Mouse (Mus musculus): ENCODE results near the gene Tbc1d16. TPM values are rescaled to one million over a fixed set of nuclear protein-coding genes. Genes with fewer than 3 reads are reported as not detected.
A peak's percentile ranks its signal among the peaks of the same experiment; 100 is the strongest.

Gene Tbc1d16
- polyA plus RNA-seq, 1 experiment from 2014 or later: 16.1 TPM

DNA sequence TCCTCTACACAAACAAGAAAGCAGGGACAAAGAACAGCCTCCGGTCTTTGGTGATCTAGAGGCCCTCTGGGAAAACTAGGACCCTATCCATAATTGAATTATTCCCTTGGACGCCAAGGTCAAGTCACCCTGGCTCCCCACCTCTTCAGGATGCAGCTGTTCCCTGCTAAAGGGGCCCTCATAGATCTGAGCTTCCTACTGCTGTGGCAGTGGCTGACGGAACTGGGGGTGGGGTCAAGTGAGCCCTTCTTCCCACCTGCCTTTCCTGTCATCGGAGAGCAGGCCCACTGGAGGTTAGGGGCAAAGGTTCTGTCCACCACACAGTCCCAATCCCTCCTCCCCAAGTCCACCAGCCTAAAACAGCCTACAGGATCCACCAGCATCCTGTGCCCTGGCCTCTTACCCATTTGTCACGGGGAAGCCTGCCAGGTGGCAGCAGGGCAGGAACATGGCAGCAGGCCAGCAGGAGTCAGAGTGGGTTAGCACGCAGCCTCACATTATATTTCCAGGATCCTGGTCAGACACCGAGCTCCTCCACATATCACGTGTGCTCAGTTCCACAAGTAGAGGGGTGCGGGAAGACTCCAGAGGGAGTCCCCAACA lies 12.3 kb downstream of the Tbc1d16 start:
- H3K9me3 ChIP-seq (replicated peaks): no peaks in the 10 kb centered on the region
- H3K4me1 ChIP-seq (replicated peaks): peaks cover 76% of the 10 kb centered on the region
- peak overlapping the region; percentile 61 for H3K4me2 ChIP-seq
- peak overlapping the region; percentile 40; the same call in 1 of the 2 replicates for H3K9ac ChIP-seq
- WGBS: 30% methylated on average over 9 of the region's 9 CpGs
- peak overlapping the region; percentile 30; the same call in 1 of the 2 replicates for H3K4me3 ChIP-seq
- H3K27me3 ChIP-seq: no peaks in the 10 kb centered on the region
- H3K27ac ChIP-seq: peak overlapping the region; percentile 98
- no peaks in the 10 kb centered on the region for H3K36me3 ChIP-seq
- peak; percentile 8; the same call in 1 of the 2 replicates for ATAC-seq (replicated peaks; ENCODE audit: insufficient number of reproducible peaks, insufficient read depth, low FRiP score, low read depth)

DNA sequence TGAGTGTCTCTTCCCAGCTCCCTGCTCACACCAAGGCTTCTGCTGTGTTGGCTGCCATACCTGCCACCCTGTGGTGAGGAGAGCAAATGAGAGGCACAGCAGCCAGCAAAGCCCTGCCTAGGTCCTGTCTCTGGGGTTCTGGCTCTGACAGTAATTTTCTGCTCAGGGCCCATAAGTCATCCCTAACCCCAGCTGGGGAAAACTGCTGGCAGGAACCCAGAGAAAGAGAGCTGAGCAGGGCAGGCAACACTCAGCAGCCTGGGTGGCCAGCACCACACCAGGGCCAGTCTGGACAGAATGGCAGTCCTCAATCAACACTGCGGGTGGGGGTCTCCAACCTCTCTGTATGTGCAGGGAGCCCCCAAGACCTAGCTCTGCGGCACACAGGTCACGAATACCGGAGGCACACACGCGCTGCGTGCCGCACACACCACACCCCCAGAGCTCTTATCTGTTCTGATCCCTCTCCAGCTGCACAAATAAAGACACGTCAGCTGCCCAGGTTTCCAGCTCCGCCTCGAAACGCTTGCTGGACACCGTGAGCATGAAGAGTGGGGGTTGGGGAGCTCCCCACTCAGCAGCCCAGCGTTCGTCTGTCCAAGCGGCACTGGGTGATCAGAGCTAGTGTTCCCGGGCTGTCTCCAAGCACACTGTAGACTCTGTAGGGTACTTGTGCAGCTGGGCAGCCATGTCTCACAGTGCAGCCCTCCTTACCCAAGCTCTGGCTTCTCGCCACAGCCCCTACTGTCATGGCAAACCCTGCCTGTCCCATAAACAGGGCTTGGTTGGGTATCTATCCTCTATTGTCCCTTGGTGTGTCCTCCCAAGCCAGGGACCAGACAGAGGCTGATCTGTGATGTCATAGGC lies 13.0 kb downstream of the Tbc1d16 start:
- Histone ChIP-seq H3K36me3 (no peaks in the 10 kb centered on the region), H3K4me1 (replicated peaks) (peaks cover 81% of the 10 kb centered on the region), H3K27me3 (no peaks in the 10 kb centered on the region)

DNA sequence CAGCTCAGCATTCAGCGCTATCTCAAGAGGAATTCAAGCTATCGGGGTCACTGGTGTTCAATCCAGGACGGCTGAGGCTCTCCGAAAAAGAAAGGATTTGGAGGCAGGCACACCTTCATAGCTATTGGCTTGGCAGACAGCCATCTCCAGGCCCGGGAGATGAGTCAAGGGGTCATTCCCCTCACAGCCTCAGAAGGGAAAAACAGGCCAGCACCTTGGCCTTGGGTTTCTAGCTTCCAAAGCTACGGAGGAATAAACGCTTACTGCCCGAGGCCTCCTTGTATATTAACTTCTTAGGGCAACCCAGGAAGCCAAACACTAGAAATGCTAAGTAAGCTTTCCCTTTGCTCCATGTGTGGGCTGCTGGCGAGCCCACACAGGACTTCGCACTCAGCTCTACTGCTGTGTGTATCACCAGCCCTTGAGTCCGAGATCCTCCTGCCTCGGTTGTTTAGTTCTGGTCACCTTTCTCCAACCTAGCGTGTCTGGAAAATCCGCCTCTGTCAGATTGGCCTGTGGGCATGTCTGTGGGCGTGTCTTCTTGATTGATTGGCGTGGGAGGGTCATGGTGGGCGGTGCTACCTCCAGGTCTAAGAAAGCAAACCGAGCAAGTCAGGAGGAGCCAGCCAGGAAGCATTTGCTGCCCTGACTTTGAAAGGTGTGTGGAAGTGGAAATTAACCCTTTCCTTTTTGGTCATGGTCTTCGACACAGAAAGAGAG lies 15.0 kb downstream of the Tbc1d16 start:
- no peak overlapping the region for H3K9ac ChIP-seq
- H3K4me3 ChIP-seq: no peak overlapping the region
- no peaks in the 10 kb centered on the region for H3K9me3 ChIP-seq (replicated peaks)
- H3K27ac ChIP-seq: peak overlapping the region; percentile 44
- peaks cover 83% of the 10 kb centered on the region for H3K4me1 ChIP-seq (replicated peaks)
- 55% methylated on average over 19 of the region's 19 CpGs for WGBS
- peaks cover 5% of the 10 kb centered on the region; the same call in 1 of the 2 replicates for H3K36me3 ChIP-seq
- H3K27me3 ChIP-seq: no peaks in the 10 kb centered on the region
- ATAC-seq (replicated peaks; ENCODE audit: insufficient number of reproducible peaks, insufficient read depth, low FRiP score, low read depth): no peak
- no peak overlapping the region for H3K4me2 ChIP-seq

More for the DNA sequence above, 13.0 kb downstream of the Tbc1d16 start:
- 5% methylated on average over 18 of the region's 18 CpGs for WGBS
- peak; percentile 86 for ATAC-seq (replicated peaks; ENCODE audit: insufficient number of reproducible peaks, insufficient read depth, low FRiP score, low read depth)
- Histone ChIP-seq H3K4me3 (peak overlapping the region; percentile 30), H3K9me3 (replicated peaks) (no peaks in the 10 kb centered on the region), H3K4me2 (peak overlapping the region; percentile 61), H3K27ac (peak overlapping the region; percentile 98), H3K9ac (peak overlapping the region; percentile 40)

DNA sequence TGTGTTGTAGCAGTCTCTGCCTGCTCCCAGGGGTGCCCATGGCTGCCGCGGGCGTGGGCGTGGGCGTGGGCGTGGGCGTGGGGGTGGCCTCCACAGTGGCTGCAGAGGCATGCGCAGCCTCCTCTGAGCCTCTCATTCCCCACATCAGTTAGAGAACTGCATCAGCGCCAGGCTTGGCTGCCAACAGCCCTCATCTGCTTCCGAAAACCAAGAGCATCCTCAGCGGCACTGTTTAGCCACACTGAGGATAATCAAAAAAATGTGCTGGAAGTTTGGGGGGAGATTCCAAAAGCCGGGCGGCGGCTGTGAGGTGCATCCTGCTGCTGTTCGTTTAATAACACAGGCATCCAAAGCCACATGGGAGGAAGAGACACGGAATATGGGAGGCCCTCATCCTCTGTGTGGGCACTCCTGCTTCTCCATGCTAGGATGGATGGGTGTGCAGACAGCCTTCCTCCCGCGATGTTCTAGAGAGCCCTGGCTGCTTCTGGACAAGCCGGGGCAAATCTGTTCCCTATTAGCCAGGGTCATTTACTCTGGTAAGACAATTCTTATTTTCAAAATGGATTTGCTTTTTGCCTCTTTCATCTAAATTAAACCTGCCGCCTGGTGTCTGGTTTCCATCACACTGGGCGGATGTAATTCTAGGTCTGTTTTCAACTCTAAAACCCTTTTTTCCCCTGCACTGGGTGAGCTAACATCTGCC lies 16.5 kb downstream of the Tbc1d16 start:
- no peak for ATAC-seq (replicated peaks; ENCODE audit: insufficient number of reproducible peaks, insufficient read depth, low FRiP score, low read depth)
- Histone ChIP-seq H3K4me2 (no peak overlapping the region), H3K4me1 (replicated peaks) (peaks cover 73% of the 10 kb centered on the region), H3K27ac (no peak overlapping the region), H3K36me3 (peaks cover 18% of the 10 kb centered on the region; the same call in 1 of the 2 replicates), H3K9me3 (replicated peaks) (no peaks in the 10 kb centered on the region), H3K4me3 (no peak overlapping the region), H3K27me3 (no peaks in the 10 kb centered on the region), H3K9ac (no peak overlapping the region)
- 87% methylated on average over 21 of the region's 21 CpGs for WGBS

DNA sequence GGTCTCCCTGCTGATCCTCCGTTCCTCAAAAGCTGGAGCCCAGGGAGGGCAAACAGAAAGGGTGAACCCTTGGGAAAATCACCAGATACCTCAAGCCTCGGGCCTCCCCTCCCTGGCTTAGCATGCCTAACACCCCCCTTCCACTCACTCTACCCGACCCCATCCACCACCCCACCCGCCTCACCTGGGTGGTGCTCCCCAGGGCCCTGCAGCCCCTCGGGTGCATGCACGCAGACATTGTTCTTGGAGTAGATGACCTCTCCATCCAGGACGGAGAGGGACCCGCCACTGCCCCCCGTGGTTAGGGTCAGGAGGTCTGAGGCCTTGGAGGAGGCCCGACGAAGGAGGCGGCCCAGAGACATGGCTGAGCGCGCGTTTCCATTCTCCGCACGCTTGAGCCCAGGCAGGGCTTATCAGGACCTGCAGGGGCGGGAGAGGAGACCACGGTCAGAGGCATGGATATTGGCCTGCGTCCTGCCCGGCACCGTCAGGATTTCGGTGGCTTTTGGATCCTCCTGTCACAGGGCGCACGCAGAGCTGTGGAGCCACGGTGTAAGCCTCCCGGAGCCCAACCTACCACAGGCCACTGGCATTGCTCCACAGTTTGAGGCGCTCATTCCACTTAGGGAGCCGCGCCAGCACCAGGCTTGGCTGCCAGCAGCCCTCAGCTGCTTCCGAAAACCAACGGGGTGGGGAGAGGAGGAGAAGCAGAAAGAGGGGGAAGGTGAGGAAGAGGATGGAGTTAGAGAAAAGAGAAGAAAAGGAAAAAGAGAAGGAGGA lies 17.8 kb downstream of the Tbc1d16 start:
- WGBS: 43% methylated on average over 32 of the region's 32 CpGs
- no peak for ATAC-seq (replicated peaks; ENCODE audit: insufficient number of reproducible peaks, insufficient read depth, low FRiP score, low read depth)
- H3K36me3 ChIP-seq: peaks cover 22% of the 10 kb centered on the region; the same call in 1 of the 2 replicates
- H3K27ac ChIP-seq: 0 out of 2 replicates have a peak overlapping the region, but pooled peaks have one; percentile 12
- no peak overlapping the region for H3K4me3 ChIP-seq
- no peaks in the 10 kb centered on the region for H3K27me3 ChIP-seq
- peaks cover 61% of the 10 kb centered on the region for H3K4me1 ChIP-seq (replicated peaks)
- H3K4me2 ChIP-seq: peak overlapping the region; percentile 47
- H3K9ac ChIP-seq: 0 out of 2 replicates have a peak overlapping the region, but pooled peaks have one; percentile 1
- no peaks in the 10 kb centered on the region for H3K9me3 ChIP-seq (replicated peaks)

DNA sequence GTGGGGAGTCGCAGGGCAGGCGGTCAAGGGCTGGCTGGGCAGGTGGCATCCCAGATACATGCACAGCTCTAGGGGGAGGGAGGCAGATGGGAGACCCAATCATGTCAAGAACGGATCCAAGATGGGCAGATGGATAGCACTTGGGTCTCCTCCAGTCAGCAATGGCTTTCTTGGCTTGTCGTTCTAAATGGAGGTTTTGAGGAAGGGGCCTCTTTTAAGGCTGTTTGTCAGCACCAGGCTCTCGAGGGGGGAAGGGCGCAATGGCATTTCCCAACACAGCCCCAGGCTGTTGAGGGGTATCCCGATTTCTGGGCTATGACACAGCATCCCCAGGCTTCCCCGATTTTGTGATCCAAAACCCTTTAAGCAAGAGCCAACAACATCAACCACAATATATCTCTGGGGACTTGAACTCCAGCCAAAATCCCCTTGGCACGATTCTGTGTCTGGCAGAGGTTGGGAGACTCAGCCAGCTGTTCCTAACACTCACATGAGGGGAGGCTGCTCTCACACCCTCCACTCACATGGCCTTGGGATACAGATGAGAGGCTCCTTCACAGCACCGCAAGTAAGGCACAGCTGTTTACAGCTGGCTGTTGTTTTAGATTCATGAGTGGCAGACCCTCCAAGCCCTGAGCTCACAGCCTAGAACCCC lies 18.8 kb downstream of the Tbc1d16 start:
- H3K9ac ChIP-seq: no peak overlapping the region
- 0 out of 2 replicates have a peak overlapping the region, but pooled peaks have one; percentile 25 for H3K27ac ChIP-seq
- no peak overlapping the region for H3K4me2 ChIP-seq
- no peaks in the 10 kb centered on the region for H3K9me3 ChIP-seq (replicated peaks)
- peak; percentile 25; the same call in 1 of the 2 replicates for ATAC-seq (replicated peaks; ENCODE audit: insufficient number of reproducible peaks, insufficient read depth, low FRiP score, low read depth)
- peaks cover 25% of the 10 kb centered on the region; the same call in 1 of the 2 replicates for H3K36me3 ChIP-seq
- H3K4me1 ChIP-seq (replicated peaks): peaks cover 52% of the 10 kb centered on the region
- H3K27me3 ChIP-seq: no peaks in the 10 kb centered on the region
- WGBS: 61% methylated on average over 10 of the region's 10 CpGs
- no peak overlapping the region for H3K4me3 ChIP-seq

DNA sequence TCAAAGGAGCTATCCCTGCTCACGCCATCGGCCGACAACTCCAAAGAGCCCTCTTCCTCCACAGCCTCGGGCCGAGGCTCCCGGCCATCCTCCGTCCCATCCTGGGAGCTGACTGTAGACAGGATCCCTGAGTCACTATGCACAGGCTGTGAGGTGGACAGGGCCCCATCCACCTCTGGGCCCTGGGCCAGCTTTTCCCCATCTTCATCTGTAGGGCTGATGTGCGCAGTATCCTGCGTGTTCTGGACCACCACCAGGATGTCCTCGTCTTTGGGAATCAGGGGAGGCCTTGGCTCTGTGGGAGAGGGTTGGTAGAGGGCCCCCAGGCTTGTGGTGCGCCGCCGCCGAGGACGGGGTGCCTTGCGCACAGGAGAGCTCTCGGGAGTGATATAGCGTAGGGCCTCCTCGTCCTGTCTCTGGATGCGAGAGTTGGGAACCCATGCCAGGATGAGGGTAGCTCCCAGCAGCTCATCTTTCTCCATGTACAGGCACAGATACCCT lies 19.4 kb downstream of the Tbc1d16 start:
- Histone ChIP-seq H3K4me1 (replicated peaks) (peaks cover 46% of the 10 kb centered on the region), H3K9me3 (replicated peaks) (no peaks in the 10 kb centered on the region), H3K4me2 (no peak overlapping the region), H3K4me3 (no peak overlapping the region), H3K9ac (no peak overlapping the region), H3K27me3 (no peaks in the 10 kb centered on the region), H3K27ac (no peak overlapping the region), H3K36me3 (peaks cover 25% of the 10 kb centered on the region; the same call in 1 of the 2 replicates)
- WGBS: 90% methylated on average over 20 of the region's 20 CpGs
- ATAC-seq (replicated peaks; ENCODE audit: insufficient number of reproducible peaks, insufficient read depth, low FRiP score, low read depth): no peak

DNA sequence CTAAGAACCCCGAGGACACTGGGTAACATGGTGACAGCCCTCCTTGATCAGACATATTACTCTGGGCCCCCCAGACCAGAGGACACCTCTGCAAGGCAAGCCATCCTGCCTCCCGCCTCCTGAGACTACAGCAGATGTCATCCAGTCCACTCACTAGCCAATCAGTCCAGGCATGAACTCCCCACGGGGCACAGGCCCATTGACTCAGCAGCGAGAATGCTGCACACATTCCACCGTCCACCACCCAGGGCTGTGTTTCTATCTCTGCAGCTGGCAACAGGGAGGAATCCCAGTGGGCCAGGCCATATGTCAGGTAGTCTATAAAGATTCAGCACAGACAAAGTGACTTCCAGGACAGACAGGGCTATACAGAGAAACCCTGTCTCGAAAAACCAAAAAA lies 20.3 kb downstream of the Tbc1d16 start:
- ATAC-seq (replicated peaks; ENCODE audit: insufficient number of reproducible peaks, insufficient read depth, low FRiP score, low read depth): no peak
- Histone ChIP-seq H3K4me2 (no peak overlapping the region), H3K27me3 (no peaks in the 10 kb centered on the region), H3K4me3 (no peak overlapping the region), H3K36me3 (peaks cover 25% of the 10 kb centered on the region; the same call in 1 of the 2 replicates), H3K27ac (no peak overlapping the region), H3K9ac (no peak overlapping the region), H3K4me1 (replicated peaks) (peaks cover 37% of the 10 kb centered on the region), H3K9me3 (replicated peaks) (no peaks in the 10 kb centered on the region)
- 73% methylated on average over 6 of the region's 6 CpGs for WGBS

DNA sequence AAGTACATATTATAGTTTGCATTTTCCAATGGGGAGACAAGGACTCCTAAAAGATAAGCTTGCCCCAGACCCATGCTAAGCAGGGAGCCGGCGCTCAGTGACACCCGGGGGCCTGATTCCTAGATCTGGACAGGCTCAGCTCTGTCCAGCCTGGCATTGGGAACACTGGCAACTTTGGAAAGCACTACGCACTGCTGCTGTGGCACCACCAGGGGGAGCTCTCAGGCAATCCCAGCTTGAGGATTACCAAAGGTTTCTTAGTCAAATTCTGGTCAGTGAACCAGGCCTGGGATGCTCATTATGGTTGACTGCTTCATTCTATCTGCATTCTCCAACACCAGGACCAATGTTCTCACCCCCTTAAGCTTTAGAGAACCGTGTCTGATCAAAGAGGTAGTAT lies 21.7 kb downstream of the Tbc1d16 start:
- H3K27me3 ChIP-seq: no peaks in the 10 kb centered on the region
- H3K4me1 ChIP-seq (replicated peaks): peaks cover 29% of the 10 kb centered on the region
- no peak overlapping the region for H3K4me3 ChIP-seq
- peaks cover 25% of the 10 kb centered on the region; the same call in 1 of the 2 replicates for H3K36me3 ChIP-seq
- H3K27ac ChIP-seq: no peak overlapping the region
- H3K9ac ChIP-seq: no peak overlapping the region
- H3K4me2 ChIP-seq: no peak overlapping the region
- WGBS: 28% methylated on average over 5 of the region's 5 CpGs
- ATAC-seq (replicated peaks; ENCODE audit: insufficient number of reproducible peaks, insufficient read depth, low FRiP score, low read depth): no peak
- no peaks in the 10 kb centered on the region for H3K9me3 ChIP-seq (replicated peaks)

Measured in heart, embryonic 15.5 days (tissue).